Mouse (Mus musculus) ovary, postnatal 10 days (tissue): ENCODE results near the gene Pitpna.

Experiments used
- DNase-seq: peaks from one replicate; pipeline ENCODE4 v3.0.0; 2022; ENCODE audit warnings: low spot score

Pitpna gene

GRCm38 (mm10) chr11:75658311-75658710 lies 70.4 kb downstream of the Pitpna start:
- no peak for DNase-seq

GRCm38 (mm10) chr11:75658996-75659750 lies 71.3 kb downstream of the Pitpna start:
- no peak for DNase-seq

- DNase-seq, result no peak
These were observed 72.2 kb downstream of the Pitpna start for GRCm38 (mm10) chr11:75660081-75660590.

- no peak for DNase-seq
These were observed 73.3 kb downstream of the Pitpna start for GRCm38 (mm10) chr11:75660941-75661800.

- no peak for DNase-seq
These were observed 74.2 kb downstream of the Pitpna start for GRCm38 (mm10) chr11:75662131-75662530.

- no peak for DNase-seq
These were observed 78.4 kb downstream of the Pitpna start for GRCm38 (mm10) chr11:75666296-75666695.

GRCm38 (mm10) chr11:75668621-75669020 lies 80.7 kb downstream of the Pitpna start:
- no peak for DNase-seq

- DNase-seq, result no peak
These were observed 81.4 kb downstream of the Pitpna start for GRCm38 (mm10) chr11:75669176-75669852.

GRCm38 (mm10) chr11:75669853-75670200 lies 81.9 kb downstream of the Pitpna start:
- no peak for DNase-seq

- no peak for DNase-seq
These were observed 83.7 kb downstream of the Pitpna start for GRCm38 (mm10) chr11:75671426-75672180.

GRCm38 (mm10) chr11:75673411-75673810 lies 85.5 kb downstream of the Pitpna start:
- DNase-seq, result no peak

- no peak for DNase-seq
These were observed 87.0 kb downstream of the Pitpna start for GRCm38 (mm10) chr11:75674875-75675274.

- no peak for DNase-seq
These were observed 90.2 kb downstream of the Pitpna start for GRCm38 (mm10) chr11:75677881-75678746.
